Mouse (Mus musculus) testis, adult 2 months (tissue): Measurements from ENCODE around the gene Psmd11.

Experiments
- CTCF ChIP-seq: fragments of 200-500 bp; IDR thresholded peaks from 2 replicates; pipeline ENCODE4 v1.5.1; 2012; ENCODE audit warnings: low read depth, mild to moderate bottlenecking, inconsistent platforms, low read length, moderate library complexity; ENCODE audit not compliant: control insufficient read depth, insufficient read depth, insufficient replicate concordance
- POLR2A ChIP-seq: fragments of 200-500 bp; IDR thresholded peaks from 2 replicates; pipeline ENCODE4 v1.6.1; 2012; ENCODE audit warnings: low read depth, mild to moderate bottlenecking, inconsistent platforms, low read length, moderate library complexity; ENCODE audit not compliant: control insufficient read depth

GRCm38 (mm10) chr11:80484191-80484791, 55.9 kb downstream of the Psmd11 start:
- TF ChIP-seq CTCF (no peak), POLR2A (no peak)
